Mouse (Mus musculus) spleen, postnatal 36 days (tissue): Measurements from ENCODE around the gene Jdp2.
A peak's percentile ranks its signal among the peaks of the same experiment; 100 is the strongest.

Experiments used
- DNase-seq, 2 experiments: peaks; one replicate each; pipeline ENCODE4 v3.0.0; 2022; ENCODE audit warnings: low spot score in 2 of 2, mixed read lengths in 1 of 2

Jdp2 gene

DNA sequence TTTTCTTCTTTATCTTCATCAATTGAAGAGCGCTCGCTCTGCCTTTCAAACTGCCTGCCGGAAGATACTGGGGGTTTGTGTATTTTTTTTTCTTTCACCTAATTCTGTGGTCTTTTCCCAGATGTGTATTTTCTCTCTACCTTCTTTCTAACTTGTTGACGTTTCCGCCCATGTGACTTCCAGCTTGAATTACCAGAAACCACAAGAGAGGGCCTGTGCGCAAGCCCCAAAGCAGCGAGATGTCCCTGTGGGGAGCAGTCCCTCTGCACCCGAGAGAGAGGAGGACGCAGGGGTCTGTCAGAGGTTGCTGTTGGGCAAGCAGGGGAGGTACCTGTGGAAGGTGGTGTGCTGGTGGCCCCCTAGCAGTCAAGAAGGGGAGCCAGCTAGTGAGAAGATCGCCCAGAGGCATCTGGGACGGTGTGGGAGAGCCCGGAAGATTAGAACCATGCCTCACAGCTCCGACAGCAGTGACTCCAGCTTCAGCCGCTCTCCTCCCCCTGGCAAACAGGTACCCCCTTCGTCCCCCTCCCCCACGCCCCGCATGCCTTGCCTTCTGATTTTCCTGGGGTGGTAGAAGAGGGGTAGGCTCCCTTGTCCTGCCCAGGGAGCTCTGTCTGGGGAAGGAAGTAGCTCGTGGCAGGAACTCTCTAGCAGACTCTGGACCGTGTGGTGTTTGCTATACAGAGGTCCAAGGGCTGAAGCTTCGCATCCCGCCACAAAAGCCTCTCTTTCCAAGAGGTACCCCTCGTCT is 87.8 kb downstream of the Jdp2 start, which contains the start of gene Batf:
TSS of gene Batf (plus strand) at position 204 of the 751 bp plus-strand sequence.
- peak; percentile 66 for DNase-seq

DNA sequence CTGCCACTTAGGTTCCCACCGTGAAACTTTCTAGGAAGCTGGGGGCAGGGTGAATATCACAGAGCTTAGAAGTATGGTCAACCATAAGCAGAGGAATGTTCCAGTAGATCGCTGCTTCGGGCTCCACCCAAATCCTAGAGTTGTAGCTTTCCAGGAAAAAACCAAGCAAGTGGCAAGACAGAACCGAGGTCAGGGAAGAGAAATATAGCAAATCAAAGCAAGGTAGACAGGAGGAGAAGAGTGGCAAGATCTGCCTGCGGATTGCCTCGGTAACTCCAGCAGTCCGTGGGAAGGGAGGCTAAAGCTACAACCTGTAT is 88.3 kb downstream of the Jdp2 start:
- DNase-seq, result no peak

DNA sequence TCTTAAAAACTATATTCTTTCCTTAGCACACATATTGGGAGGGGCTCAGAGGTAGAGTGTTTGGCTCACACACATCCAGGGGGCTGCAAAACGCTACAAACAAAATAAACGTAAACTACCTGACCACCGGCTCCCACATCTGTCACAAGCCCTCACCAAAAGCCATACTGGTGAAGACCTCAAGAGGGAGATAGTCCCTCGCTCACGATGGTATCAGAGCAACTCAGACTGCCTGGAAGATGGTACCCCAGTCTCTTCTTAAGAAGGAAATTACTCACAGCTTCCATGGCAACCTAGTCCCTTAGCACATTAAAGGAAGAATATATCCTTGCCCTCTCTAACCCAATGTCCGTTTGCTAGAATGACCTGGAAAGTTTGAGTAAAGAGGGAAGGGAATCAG is 89.0 kb downstream of the Jdp2 start:
- DNase-seq, result no peak
